Mouse (Mus musculus) urinary bladder, postnatal 36 days (tissue): ENCODE measurements around the gene Pdzd7.

Source experiments
- DNase-seq, 2 experiments: peaks; one replicate each; pipeline ENCODE4 v3.0.0; 2022; ENCODE audit warnings: low spot score in 2 of 2, mixed read lengths in 1 of 2

The Pdzd7 gene

GRCm38 (mm10) chr19:45012636-45013035, 32.9 kb downstream of the Pdzd7 start:
- no peak for DNase-seq

DNA sequence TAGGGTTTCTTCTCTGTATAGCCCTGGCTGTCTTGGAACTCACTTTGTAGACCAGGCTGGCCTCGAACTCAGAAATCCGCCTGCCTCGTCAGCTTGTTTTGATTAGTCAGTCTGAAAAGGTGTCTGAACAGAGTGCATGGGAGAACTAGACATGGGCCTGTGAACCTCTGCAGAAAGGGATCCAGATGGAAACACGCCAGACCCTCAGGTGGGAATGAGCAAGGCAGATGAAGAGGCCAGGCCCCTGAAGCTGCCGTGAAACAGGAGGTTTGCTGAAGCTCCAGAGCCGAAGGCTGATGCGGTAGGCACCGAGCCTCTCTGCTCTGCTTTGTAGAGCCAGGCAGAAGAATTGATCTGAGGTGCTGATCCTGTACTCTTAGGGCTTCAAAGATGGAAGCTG, 33.3 kb downstream of the Pdzd7 start:
- DNase-seq: no peak

DNA sequence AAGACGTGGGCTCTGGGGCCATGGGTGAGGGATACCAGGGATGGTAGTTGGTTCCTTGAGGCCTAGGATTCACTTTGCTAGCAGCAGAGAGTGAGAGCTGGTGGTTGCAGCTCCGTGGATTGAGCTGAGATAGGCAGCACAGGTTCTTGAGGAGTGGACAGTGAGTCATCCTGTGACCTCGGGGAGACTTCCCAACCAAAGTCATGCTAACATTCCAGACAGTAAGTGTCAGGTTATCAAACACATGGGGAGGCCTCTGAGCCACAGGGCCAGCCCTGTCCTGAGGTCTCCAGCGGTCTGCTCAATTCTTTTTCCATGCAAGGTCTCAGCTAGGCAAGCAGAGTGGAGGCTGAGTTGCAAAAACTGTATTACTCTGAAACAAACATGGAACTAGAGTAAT, 34.9 kb downstream of the Pdzd7 start:
- DNase-seq: no peak

DNA sequence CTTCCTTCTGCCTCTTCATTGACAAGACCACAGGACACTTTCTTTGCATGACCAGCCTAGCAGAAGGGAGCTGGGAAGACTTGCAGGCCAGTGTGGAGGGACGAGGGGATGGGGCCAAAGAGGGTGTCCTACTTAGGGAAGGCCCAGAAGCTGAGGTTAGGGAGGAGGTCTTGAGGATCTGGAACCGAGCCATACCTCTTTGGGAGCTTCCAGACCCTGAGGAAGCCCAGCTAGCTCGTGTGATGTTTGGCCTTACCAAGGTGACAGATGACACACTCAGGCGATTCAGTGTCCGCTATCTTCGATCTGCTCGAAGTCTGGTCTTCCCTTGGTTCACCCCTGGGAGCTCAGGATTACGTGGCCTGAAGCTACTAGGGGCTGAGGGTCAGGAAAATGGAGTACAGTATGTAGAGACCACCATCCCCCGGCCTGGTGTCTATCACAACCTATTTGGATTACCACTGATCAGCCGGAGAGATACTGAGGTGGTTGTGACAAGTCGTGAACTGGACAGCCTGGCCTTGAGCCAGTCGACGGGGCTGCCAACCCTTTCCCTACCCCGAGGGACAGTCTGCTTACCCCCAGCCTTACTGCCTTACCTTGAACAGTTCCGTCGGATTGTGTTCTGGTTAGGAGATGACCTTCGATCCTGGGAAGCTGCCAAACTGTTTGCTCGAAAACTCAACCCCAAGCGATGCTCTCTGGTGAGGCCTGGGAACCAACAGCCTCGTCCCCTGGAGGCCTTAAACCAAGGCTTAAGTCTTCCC, 37.9 kb downstream of the Pdzd7 start:
- no peak for DNase-seq

GRCm38 (mm10) chr19:45007021-45007420, 38.5 kb downstream of the Pdzd7 start:
- no peak for DNase-seq

DNA sequence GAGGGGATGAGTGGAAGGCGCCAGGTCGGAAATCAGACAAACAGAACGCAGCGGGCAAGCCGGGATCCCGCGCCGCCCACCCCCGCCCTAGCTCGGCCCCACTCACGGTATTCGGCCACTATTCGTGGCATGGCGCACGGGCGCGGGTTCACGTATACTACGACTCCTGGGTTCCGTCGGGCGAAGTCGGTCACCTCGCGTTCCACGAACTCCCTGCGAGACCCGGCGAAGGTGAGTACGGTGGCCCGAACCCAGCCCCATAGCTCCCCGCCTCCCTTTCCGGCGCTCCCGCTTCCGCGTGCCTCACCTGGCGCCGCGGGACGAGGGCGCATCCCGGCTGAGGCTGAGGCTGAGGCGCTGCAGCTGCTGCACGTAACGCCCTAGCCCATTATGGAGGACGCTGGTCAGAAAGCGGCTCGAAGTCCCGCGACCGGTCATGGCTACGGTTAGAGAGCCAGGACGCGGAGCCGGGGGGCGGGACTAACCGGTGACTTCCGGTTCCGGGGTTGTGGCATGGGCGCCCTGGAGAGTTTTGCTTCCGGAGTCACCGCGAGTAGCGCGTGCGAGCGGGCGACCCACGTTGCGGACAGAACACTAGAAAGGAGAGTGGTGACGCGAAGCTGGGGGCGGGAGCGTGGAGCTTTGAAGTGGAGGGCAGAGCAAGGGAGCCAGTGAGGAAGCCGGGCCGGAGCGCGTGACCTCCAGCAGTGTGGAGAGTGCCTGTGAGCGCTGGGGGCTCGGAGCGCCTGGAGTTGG, 39.4 kb downstream of the Pdzd7 start, which contains the start of gene Mrpl43:
Gene Mrpl43 (minus strand): TSS at position 486 of the 756 bp plus-strand sequence.
- DNase-seq: peak; percentile 95 to 97

DNA sequence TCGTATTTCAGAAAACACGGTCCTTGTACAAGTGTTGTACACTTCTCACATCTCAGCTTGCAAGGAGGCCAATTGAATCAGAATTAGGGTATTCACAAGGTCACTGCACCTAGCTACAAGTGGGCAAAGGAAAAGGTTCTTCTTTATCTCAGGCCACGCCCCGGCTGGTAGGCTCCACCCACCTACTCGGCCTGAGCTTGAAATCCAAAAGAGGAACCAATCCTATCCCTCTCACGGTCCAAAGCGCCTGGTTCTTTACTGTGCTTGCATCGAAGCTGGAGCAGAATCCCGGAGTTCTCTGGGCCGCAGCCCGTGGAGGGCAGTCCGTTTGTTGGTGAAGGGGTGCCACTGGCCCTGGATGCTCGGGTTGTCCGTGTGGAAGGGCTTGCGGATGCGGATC, 40.1 kb downstream of the Pdzd7 start, which contains the start of gene Twnk:
Gene Twnk (plus strand): TSS at position 220 of the 400 bp plus-strand sequence.
- DNase-seq: peak; percentile 50 to 63

GRCm38 (mm10) chr19:45003740-45004516, 41.6 kb downstream of the Pdzd7 start:
- no peak for DNase-seq

- DNase-seq: no peak
Measured at GRCm38 (mm10) chr19:45002301-45002700, 43.2 kb downstream of the Pdzd7 start.

- DNase-seq: no peak
Measured at GRCm38 (mm10) chr19:44999647-45000046, 45.9 kb downstream of the Pdzd7 start.

- DNase-seq: no peak
Measured at GRCm38 (mm10) chr19:44997786-44998185, 47.7 kb downstream of the Pdzd7 start.

DNA sequence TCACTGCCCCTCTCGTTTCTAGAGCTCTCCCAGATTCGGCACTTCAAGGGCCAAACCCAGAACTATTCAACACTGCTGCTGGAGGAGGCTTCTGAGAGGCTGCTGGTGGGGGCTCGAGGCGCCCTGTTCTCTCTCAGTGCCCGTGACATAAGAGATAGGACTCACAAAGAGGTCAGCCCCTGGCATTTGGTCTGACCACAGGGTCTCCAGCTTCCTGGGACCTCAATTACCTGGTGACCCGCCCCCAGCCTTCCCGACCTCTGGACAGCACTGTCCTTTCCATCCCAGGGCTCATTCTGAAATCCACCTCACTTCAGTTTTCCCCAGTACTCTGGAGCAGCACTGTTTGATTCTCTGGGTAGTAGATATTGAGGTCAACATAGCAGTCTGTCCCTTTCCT, 52.8 kb downstream of the Pdzd7 start:
- no peak for DNase-seq

- DNase-seq: no peak
Measured at GRCm38 (mm10) chr19:44992246-44992645, 53.3 kb downstream of the Pdzd7 start.

DNA sequence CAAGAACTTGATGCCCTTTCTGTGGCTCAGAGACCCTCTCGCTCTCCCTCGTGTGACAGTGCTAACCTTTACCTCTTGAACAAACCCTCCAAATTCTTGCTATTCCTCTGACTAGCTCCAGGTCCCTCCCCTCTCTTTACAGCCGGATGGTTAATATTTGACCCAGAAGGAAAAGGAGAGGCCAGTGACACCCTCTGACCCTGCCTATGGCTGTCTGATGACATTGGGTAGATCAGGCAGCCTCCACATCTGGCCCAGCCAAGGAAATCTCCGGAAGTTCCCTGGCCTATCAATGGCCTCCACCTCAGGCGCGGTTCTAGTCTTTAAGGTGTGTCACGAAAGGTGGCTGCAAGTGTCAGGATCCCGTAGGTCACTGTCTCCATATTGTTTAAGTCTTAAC, 54.5 kb downstream of the Pdzd7 start:
- DNase-seq: no peak

DNA sequence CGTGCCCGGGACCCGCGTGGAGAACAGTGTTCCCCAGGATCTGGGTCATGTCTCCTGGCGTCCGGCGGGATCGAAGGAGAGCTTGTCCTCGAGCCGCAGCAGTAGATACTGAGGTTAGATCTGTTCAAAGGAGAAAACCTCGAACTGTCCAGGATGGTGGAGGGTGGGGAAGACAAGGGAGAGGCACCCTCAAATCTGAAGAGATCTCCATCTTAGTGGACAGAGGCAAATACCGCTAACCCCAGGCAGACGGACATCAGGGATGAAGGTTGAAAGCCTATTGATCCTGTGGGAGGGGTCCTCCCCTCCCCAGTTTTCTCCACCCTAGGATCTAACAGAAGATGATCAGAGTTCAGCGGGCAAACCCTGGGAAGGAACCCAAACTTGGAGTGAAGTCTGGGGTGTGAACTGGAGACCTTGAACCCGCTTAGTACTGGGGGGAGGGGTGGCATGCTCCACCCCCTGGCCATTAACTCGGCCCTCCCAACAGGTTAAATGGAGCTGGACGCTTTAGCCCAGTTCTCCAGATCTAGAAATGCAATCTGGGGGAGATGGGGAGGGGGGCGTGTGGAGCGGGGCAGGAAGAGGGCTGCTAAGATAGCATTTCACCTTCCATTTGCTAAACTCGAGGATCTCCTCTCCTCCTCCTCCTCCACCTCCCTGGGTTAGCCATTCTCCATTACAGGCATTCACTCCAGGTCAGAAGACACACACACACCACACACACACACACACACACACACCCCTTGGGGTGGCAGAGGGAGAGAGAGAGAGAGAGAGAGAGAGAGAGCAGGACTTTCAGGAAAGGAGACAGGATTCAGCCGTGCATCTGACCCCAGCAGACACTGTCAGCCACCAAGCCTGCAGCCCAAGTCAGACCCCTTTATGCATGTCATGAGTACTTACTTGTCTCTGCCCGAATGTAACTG, 55.7 kb downstream of the Pdzd7 start:
- no peak for DNase-seq

- no peak for DNase-seq
Measured at GRCm38 (mm10) chr19:44988831-44989566, 56.5 kb downstream of the Pdzd7 start, which contains the start of gene Sema4g. TSS of gene Sema4g (plus strand) at chr19:44989101.

DNA sequence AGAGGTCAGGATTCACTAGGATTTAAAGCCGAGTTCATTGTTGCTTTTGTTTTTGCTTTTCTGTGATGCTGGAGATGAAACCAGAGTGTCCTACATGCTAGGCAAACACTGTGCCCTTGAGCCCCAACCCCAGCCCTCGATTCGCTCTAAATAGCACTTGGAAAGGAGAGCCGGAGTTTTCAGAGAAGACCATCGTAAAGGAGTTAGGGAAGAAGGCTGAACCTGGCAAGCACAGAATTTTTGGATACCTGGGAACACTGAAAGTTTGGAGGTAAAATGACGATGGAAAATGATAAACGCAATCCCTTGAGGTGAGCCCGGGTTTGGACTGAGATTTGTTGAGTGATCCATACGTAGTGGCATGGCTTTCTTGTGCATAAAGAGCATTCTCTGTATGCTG, 57.2 kb downstream of the Pdzd7 start:
- DNase-seq: no peak

DNA sequence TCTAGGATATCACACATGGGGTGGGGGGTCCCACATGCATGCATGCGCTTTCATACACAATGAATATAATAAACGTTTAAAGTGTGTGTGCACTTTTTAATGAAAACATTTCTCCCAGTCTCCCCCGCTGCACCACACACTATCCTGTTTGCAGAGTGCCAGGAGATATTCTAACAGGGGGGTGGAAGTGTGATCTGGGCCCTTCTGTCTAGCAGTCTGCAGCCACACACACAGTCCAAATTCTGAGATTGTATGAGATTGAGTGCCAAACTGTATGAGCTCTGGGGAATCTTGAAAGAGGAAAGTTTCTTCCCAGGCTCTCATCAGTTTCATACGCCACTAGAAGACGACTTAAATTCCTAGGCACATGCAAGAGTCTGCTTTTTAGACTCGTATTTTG, 57.7 kb downstream of the Pdzd7 start:
- DNase-seq: no peak

GRCm38 (mm10) chr19:44987004-44987403, 58.5 kb downstream of the Pdzd7 start:
- peak in 1 of 2 experiments; percentile 53 for DNase-seq
